Mouse (Mus musculus) erythroblast, embryonic 14.5 days (primary cell): ENCODE measurements around the gene Macrod2.

Source experiments
- GATA1 ChIP-seq: IDR thresholded peaks from 2 replicates; pipeline ENCODE4 v1.6.1; 2012; ENCODE audit warnings: low read length, inconsistent platforms, mixed read lengths
- TAL1 ChIP-seq: IDR thresholded peaks from 3 replicates; pipeline ENCODE4 v1.6.1; 2012; ENCODE audit warnings: low read length, inconsistent platforms, mixed read lengths

GRCm38 (mm10) chr2:140949461-140949860 is 554.4 kb downstream of the Macrod2 start:
- TF ChIP-seq GATA1 (no peak), TAL1 (no peak)
